Mouse (Mus musculus): ENCODE results near the gene Hoxb9. TPM values are rescaled to one million over a fixed set of nuclear protein-coding genes. Genes with fewer than 3 reads are reported as not detected.

The Hoxb9 gene
- polyA plus RNA-seq, 1 experiment from 2014 or later: not detected

DNA sequence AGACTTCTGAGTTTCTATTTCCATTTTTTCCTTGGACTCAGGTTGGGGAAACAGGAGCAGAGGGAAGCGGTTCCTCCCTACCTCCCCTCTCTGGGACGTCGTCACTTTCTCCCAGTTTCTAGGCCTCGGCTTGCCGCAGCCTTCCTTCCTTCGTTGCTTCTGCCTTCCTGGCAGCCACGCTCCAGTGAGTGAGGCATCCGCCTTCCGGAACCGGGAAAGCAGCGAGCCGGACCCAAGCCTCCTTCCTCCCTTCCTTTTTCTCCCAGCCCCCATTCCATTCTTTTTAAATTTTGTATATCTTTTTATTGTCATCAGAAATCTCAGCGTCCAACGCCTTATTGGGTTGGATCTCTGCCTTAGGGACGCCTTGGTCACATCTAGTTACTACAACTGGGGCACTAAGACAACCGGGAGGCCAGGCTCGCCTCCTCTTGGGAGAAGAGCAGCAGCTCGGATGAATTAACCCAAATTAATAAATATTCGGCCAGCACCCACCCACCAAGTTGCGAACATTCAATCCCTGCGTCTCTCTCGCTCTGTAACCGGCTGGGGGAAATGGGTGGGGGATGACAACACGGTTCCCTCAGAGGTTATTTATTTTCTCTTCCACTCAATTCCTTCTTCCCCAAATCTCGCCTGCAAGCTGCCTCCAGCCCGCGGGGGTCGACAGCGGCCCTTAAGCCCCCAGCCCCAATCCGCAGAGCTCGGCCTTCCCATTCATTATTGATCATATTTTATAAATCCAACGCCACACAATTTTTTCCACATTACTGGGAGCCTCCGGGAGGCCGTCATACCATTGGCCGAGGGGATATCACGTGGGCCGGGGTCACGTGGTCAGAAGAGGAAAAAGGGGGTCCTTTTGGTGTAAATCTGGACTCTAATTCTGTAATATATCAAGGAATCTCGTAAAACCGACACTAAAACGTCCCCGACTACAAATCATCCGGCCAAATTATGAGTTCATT is 14.8 kb downstream of the Hoxb9 start, which contains the start of gene Hoxb7:
TSS of gene Hoxb7 (plus strand) at position 853 of the 968 bp plus-strand sequence.
- H3K4me3 ChIP-seq (ENCODE audit: low read depth, low read length): peak within 1 kb of the TSS; percentile 11; the same call in 1 of the 2 replicates
- H3K9ac ChIP-seq (ENCODE audit: low read length): no peak within 1 kb of the TSS
- no peak for ATAC-seq (replicated peaks; ENCODE audit: low FRiP score)
- WGBS: 2% methylated on average over 43 of the region's 43 CpGs
- no peaks in the 10 kb centered on the region for H3K9me3 ChIP-seq (ENCODE audit: control insufficient read depth, low read length)
- no peaks in the 10 kb centered on the region; the same call in none of the 2 replicates for H3K4me1 ChIP-seq (replicated peaks; ENCODE audit: control insufficient read depth, insufficient read depth, low read length)
- H3K27me3 ChIP-seq (ENCODE audit: control insufficient read depth, insufficient read depth, low read length): peaks cover 99% of the 10 kb centered on the region
- H3K4me2 ChIP-seq (ENCODE audit: low read depth, low read length, severe bottlenecking): 0 out of 2 replicates have a peak within 1 kb of the TSS, but pooled peaks have one; percentile 24
- no peaks in the 10 kb centered on the region for H3K36me3 ChIP-seq (ENCODE audit: control insufficient read depth, insufficient read depth, low read length)
- no peak for DNase-seq (ENCODE audit: low spot score)
- no peak within 1 kb of the TSS for H3K27ac ChIP-seq (ENCODE audit: low read depth, low read length)

DNA sequence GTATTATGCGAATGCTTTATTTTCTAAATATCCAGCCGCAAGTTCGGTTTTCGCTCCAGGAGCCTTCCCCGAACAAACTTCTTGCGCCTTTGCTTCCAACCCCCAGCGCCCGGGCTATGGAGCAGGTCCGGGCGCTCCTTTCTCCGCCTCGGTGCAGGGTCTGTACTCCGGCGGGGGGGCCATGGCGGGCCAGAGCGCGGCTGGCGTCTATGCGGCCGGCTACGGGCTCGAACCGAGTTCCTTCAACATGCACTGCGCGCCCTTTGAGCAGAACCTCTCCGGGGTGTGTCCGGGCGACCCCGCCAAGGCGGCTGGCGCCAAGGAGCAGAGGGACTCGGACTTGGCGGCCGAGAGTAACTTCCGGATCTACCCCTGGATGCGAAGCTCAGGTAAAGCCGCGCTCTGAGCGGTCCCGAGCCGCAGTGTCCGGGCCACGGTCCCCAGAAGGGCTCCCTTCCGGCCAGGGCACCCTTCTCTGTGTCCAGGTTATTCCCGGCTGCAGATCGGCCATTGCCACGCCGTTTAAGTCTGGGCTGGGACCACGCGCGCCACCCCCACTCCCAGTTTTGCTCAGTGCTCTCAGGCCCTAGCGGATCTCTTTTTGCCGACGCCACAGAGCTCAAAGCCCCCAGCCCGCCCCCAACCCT is 15.6 kb downstream of the Hoxb9 start:
- no peaks in the 10 kb centered on the region for H3K36me3 ChIP-seq (ENCODE audit: control insufficient read depth, insufficient read depth, low read length)
- under 1% methylated on average over 55 of the region's 55 CpGs for WGBS
- H3K27me3 ChIP-seq (ENCODE audit: control insufficient read depth, insufficient read depth, low read length): peaks cover 96% of the 10 kb centered on the region
- H3K9ac ChIP-seq (ENCODE audit: low read length): no peak overlapping the region
- ATAC-seq (replicated peaks; ENCODE audit: low FRiP score) (no peak), DNase-seq (ENCODE audit: low spot score) (no peak)
- H3K4me3 ChIP-seq (ENCODE audit: low read depth, low read length): peak overlapping the region; percentile 11; the same call in 1 of the 2 replicates
- H3K4me1 ChIP-seq (replicated peaks; ENCODE audit: control insufficient read depth, insufficient read depth, low read length): no peaks in the 10 kb centered on the region; the same call in none of the 2 replicates
- H3K9me3 ChIP-seq (ENCODE audit: control insufficient read depth, low read length): no peaks in the 10 kb centered on the region
- no peak overlapping the region for H3K27ac ChIP-seq (ENCODE audit: low read depth, low read length)
- 0 out of 2 replicates have a peak overlapping the region, but pooled peaks have one; percentile 24 for H3K4me2 ChIP-seq (ENCODE audit: low read depth, low read length, severe bottlenecking)

DNA sequence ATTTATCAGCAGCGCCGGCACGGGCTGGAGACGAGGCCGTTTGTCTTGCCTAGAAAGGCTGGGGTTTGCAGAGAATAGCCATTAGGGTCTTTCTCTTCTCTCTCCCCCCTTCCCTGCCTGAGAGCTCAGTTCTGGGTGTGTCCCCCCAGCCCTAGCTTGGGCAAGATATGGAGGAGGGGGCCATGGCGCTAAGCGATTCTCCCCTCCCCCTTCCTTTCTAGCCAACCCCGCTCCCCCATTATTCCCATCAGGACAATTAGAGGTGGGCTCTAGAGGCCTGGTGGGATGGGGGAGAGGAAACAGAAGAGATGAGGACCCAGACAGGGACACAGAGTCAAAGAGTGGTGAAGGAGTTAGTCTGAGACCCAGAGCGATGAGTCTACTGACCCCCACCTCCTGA is 16.2 kb downstream of the Hoxb9 start:
- ATAC-seq (replicated peaks; ENCODE audit: low FRiP score) (no peak), DNase-seq (ENCODE audit: low spot score) (no peak)
- Histone ChIP-seq H3K4me2 (ENCODE audit: low read depth, low read length, severe bottlenecking) (no peak overlapping the region), H3K4me1 (replicated peaks; ENCODE audit: control insufficient read depth, insufficient read depth, low read length) (no peaks in the 10 kb centered on the region; the same call in none of the 2 replicates), H3K36me3 (ENCODE audit: control insufficient read depth, insufficient read depth, low read length) (no peaks in the 10 kb centered on the region), H3K9ac (ENCODE audit: low read length) (no peak overlapping the region), H3K9me3 (ENCODE audit: control insufficient read depth, low read length) (no peaks in the 10 kb centered on the region), H3K4me3 (ENCODE audit: low read depth, low read length) (no peak overlapping the region), H3K27ac (ENCODE audit: low read depth, low read length) (no peak overlapping the region), H3K27me3 (ENCODE audit: control insufficient read depth, insufficient read depth, low read length) (peaks cover 96% of the 10 kb centered on the region)
- WGBS: 4% methylated on average over 9 of the region's 9 CpGs

DNA sequence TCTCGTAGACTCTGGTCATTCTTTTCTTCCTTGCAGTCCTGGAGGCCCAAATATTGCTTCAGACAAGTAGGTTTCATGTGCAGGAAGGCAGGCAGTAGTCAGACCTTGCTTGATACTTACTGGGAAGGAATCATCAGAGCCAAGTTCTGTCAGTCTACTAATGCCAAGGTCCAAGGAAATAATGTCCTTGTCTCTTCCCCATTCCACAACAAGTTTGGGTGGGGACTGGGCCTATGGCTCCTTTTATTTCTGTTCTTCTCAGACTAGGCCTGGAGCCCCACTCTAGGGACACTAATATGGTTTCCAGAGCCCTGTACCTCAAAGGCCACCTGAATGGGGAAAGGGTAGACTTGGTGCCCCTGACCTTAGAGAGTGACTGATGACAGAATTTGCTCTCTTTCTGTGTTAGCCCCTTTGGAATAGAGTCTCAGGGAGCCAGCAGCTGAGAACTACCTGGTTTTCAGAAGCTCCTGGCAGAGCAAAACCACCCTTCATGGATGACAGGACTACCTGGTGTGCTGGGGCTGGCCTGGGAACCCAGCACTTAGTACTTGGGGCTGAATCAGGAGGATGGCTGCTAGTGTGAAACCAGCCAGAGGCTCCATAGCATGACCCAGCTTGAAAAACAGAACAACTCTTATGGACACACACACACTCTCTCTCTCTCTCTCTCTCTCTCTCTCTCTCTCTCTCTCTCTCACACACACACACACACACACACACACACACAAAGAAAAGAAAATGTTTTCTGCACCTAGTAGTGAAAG is 17.4 kb downstream of the Hoxb9 start:
- DNase-seq (ENCODE audit: low spot score) (no peak), ATAC-seq (replicated peaks; ENCODE audit: low FRiP score) (no peak)
- H3K27ac ChIP-seq (ENCODE audit: low read depth, low read length): no peak overlapping the region
- H3K4me1 ChIP-seq (replicated peaks; ENCODE audit: control insufficient read depth, insufficient read depth, low read length): no peaks in the 10 kb centered on the region; the same call in 1 of the 2 replicates
- WGBS: 11% methylated on average over 1 of the region's 1 CpGs
- H3K4me2 ChIP-seq (ENCODE audit: low read depth, low read length, severe bottlenecking): no peak overlapping the region
- no peaks in the 10 kb centered on the region for H3K36me3 ChIP-seq (ENCODE audit: control insufficient read depth, insufficient read depth, low read length)
- H3K9ac ChIP-seq (ENCODE audit: low read length): no peak overlapping the region
- H3K9me3 ChIP-seq (ENCODE audit: control insufficient read depth, low read length): no peaks in the 10 kb centered on the region
- H3K27me3 ChIP-seq (ENCODE audit: control insufficient read depth, insufficient read depth, low read length): peaks cover 96% of the 10 kb centered on the region
- H3K4me3 ChIP-seq (ENCODE audit: low read depth, low read length): no peak overlapping the region

DNA sequence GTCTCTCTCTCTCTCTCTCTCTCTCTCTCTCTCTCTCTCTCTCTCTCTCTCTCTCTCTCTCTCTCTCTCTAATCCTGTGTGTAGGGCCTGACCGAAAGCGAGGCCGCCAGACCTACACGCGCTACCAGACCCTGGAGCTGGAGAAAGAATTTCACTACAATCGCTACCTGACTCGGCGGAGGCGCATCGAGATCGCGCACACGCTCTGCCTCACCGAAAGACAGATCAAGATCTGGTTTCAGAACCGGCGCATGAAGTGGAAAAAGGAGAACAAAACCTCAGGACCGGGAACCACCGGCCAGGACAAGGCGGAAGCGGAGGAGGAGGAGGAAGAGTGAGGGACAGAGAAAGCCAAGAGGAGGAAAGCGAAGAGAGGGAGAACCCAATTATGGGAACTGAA is 18.0 kb downstream of the Hoxb9 start:
- Histone ChIP-seq H3K4me2 (ENCODE audit: low read depth, low read length, severe bottlenecking) (no peak overlapping the region), H3K36me3 (ENCODE audit: control insufficient read depth, insufficient read depth, low read length) (no peaks in the 10 kb centered on the region), H3K4me1 (replicated peaks; ENCODE audit: control insufficient read depth, insufficient read depth, low read length) (no peaks in the 10 kb centered on the region; the same call in 1 of the 2 replicates), H3K9ac (ENCODE audit: low read length) (no peak overlapping the region), H3K4me3 (ENCODE audit: low read depth, low read length) (no peak overlapping the region), H3K9me3 (ENCODE audit: control insufficient read depth, low read length) (no peaks in the 10 kb centered on the region), H3K27me3 (ENCODE audit: control insufficient read depth, insufficient read depth, low read length) (peaks cover 96% of the 10 kb centered on the region), H3K27ac (ENCODE audit: low read depth, low read length) (no peak overlapping the region)
- DNase-seq (ENCODE audit: low spot score) (no peak), ATAC-seq (replicated peaks; ENCODE audit: low FRiP score) (no peak)
- 1% methylated on average over 21 of the region's 21 CpGs for WGBS

DNA sequence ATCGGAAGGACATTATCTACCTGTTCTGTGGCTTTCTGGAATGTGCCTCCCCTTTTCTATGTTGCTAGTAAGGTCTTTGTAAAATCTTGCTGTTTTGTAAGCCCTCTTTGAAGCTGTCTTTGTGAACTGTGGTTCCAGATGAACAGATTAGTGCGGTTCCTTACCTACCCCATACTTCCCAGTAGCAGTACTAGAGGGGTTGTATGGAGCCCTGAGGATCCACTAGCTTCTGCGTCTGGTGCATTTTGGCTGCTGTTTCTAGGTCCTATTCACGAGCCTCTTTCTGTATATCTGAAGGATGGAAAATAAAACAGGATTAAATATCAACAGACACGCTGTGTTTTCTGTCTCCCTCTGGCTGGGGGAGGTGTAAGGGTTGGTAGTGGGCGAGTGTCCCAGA is 18.6 kb downstream of the Hoxb9 start:
- DNase-seq (ENCODE audit: low spot score) (no peak), ATAC-seq (replicated peaks; ENCODE audit: low FRiP score) (no peak)
- Histone ChIP-seq H3K36me3 (ENCODE audit: control insufficient read depth, insufficient read depth, low read length) (no peaks in the 10 kb centered on the region), H3K27ac (ENCODE audit: low read depth, low read length) (no peak overlapping the region), H3K4me3 (ENCODE audit: low read depth, low read length) (no peak overlapping the region), H3K27me3 (ENCODE audit: control insufficient read depth, insufficient read depth, low read length) (peaks cover 96% of the 10 kb centered on the region), H3K9ac (ENCODE audit: low read length) (no peak overlapping the region), H3K9me3 (ENCODE audit: control insufficient read depth, low read length) (no peaks in the 10 kb centered on the region), H3K4me2 (ENCODE audit: low read depth, low read length, severe bottlenecking) (no peak overlapping the region), H3K4me1 (replicated peaks; ENCODE audit: control insufficient read depth, insufficient read depth, low read length) (no peaks in the 10 kb centered on the region; the same call in 1 of the 2 replicates)
- WGBS: 7% methylated on average over 6 of the region's 6 CpGs

DNA sequence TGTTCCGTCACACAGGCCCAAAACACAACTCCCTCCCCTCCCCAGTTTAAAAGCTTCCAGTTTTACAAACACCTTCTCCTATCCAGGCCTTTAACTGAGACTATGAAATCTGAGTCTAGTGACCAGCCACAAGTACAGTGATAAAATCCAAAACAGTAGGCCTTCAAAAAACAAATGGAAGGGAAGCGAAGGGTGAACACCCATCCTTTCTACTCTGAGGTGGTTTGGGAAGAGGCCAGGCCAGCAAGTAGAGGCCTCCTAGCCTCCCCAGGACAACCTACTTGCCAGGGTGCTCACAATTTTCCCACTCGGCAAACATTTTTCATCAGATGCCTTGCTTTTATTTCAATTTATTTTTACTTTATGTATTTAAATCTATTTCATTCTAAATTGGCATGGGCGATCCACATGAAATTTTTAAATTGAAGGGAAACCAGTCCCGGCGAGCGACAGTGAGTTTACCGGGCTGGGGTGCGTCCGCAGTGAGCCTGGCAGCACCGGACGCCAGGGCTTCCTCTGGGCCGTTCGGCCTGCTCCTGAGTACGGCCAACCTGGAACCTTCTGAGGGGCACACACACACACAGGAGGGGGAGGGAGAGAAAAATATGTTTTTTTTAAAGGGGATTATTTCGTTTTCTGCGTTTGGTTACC is 19.6 kb downstream of the Hoxb9 start:
- Histone ChIP-seq H3K36me3 (ENCODE audit: control insufficient read depth, insufficient read depth, low read length) (no peaks in the 10 kb centered on the region), H3K27me3 (ENCODE audit: control insufficient read depth, insufficient read depth, low read length) (peaks cover 97% of the 10 kb centered on the region), H3K9ac (ENCODE audit: low read length) (no peak overlapping the region), H3K27ac (ENCODE audit: low read depth, low read length) (no peak overlapping the region), H3K4me1 (replicated peaks; ENCODE audit: control insufficient read depth, insufficient read depth, low read length) (no peaks in the 10 kb centered on the region; the same call in 1 of the 2 replicates), H3K4me3 (ENCODE audit: low read depth, low read length) (no peak overlapping the region), H3K9me3 (ENCODE audit: control insufficient read depth, low read length) (no peaks in the 10 kb centered on the region), H3K4me2 (ENCODE audit: low read depth, low read length, severe bottlenecking) (no peak overlapping the region)
- no peak for DNase-seq (ENCODE audit: low spot score)
- ATAC-seq (replicated peaks; ENCODE audit: low FRiP score): no peak
- WGBS: 2% methylated on average over 17 of the region's 17 CpGs

Measured in forebrain, embryonic 11.5 days (tissue).